Comparison of ENCODE assay signal across 18 mouse cellular contexts in genomic region chr5:5297222-5297621, GRCm38 (mm10).
"Had no signal": no experiment of that assay in that cellular context is flagged by ENCODE, and none has a peak within 500 bp of the region (broad histone marks: within the 10 kb centered on the region; RNA-seq: fewer than 3 reads in every experiment).

No protein-coding gene starts in this region.

- H3K4me3 ChIP-seq: intestine, embryonic 15.5 days; kidney, embryonic 15.5 days; left cerebral cortex, adult 2 months; liver, embryonic 13.5 days; megakaryocyte, embryonic 14.5 days; midbrain, embryonic 10.5 days; midbrain, embryonic 13.5 days; myocyte; neural tube, embryonic 13.5 days; stomach, embryonic 15.5 days had no signal

- H3K27ac ChIP-seq: intestine, embryonic 15.5 days; kidney, embryonic 15.5 days; left cerebral cortex, adult 2 months; liver, embryonic 13.5 days; midbrain, embryonic 10.5 days; midbrain, embryonic 13.5 days; neural tube, embryonic 13.5 days; stomach, embryonic 15.5 days had no signal

- H3K27me3 ChIP-seq: intestine, embryonic 15.5 days; kidney, embryonic 15.5 days; liver, embryonic 13.5 days; megakaryocyte, embryonic 14.5 days; midbrain, embryonic 13.5 days; neural tube, embryonic 13.5 days; stomach, embryonic 15.5 days had no signal

- ATAC-seq: intestine, embryonic 15.5 days; midbrain, embryonic 13.5 days; midbrain, embryonic 16.5 days had no signal

- H3K4me2 ChIP-seq: intestine, embryonic 15.5 days; kidney, embryonic 15.5 days; liver, embryonic 13.5 days; midbrain, embryonic 13.5 days; neural tube, embryonic 13.5 days; stomach, embryonic 15.5 days had no signal

- H3K9ac ChIP-seq: intestine, embryonic 15.5 days; kidney, embryonic 15.5 days; liver, embryonic 13.5 days; midbrain, embryonic 13.5 days; neural tube, embryonic 13.5 days; stomach, embryonic 15.5 days had no signal

- H3K4me1 ChIP-seq: intestine, embryonic 15.5 days; kidney, embryonic 15.5 days; stomach, embryonic 15.5 days had no signal

- H3K36me3 ChIP-seq: intestine, embryonic 15.5 days; kidney, embryonic 15.5 days; liver, embryonic 13.5 days; midbrain, embryonic 10.5 days; midbrain, embryonic 13.5 days; neural tube, embryonic 13.5 days; stomach, embryonic 15.5 days had no signal

- DNase-seq: kidney, adult 11 months; kidney, adult 8-10 months; kidney, postnatal 10 days; kidney, postnatal 36 days; layer of hippocampus, postnatal 36 days; liver, embryonic 13.5 days; right cerebral cortex, postnatal 4 days; thymus, postnatal 25 days had no signal

- H3K9me3 ChIP-seq: intestine, embryonic 15.5 days; kidney, embryonic 15.5 days; liver, embryonic 13.5 days; megakaryocyte, embryonic 14.5 days; midbrain, embryonic 10.5 days; midbrain, embryonic 13.5 days; neural tube, embryonic 13.5 days; stomach, embryonic 15.5 days had no signal
